Mouse (Mus musculus) CD4-positive, CD25-positive, alpha-beta regulatory T cell, adult 4 months (primary cell): ENCODE data around the gene 9130409I23Rik. TPM values are rescaled to one million over a fixed set of nuclear protein-coding genes. Genes with fewer than 3 reads are reported as not detected.

Experiments used
- ATAC-seq: one replicate; pipeline ENCODE4 v1.8.0; 2017
- polyA plus RNA-seq, 2 experiments: library from polyadenylated mRNA; unstranded; fragments of 100-300 nt; shearing (Covaris generic); gene quantifications; one replicate each; pipeline ENCODE4 v1.2.1; 2017

The 9130409I23Rik gene
- not detected for polyA plus RNA-seq

GRCm38 (mm10) chr1:181050937-181051336 lies at the start of gene 9130409I23Rik:
9130409I23Rik (plus strand) TSS chr1:181051237.
- ATAC-seq: no peak

GRCm38 (mm10) chr1:181001621-181002020 lies 49.4 kb upstream of the 9130409I23Rik start:
- no peak for ATAC-seq

- no peak for ATAC-seq
Measured at GRCm38 (mm10) chr1:181003790-181004189, 47.2 kb upstream of the 9130409I23Rik start.

GRCm38 (mm10) chr1:181005331-181005730 lies 45.7 kb upstream of the 9130409I23Rik start:
- ATAC-seq: no peak

- ATAC-seq: no peak
Measured at GRCm38 (mm10) chr1:181007831-181008230, 43.2 kb upstream of the 9130409I23Rik start.

GRCm38 (mm10) chr1:181008266-181008665 lies 42.8 kb upstream of the 9130409I23Rik start:
- ATAC-seq: no peak

GRCm38 (mm10) chr1:181009011-181009590 lies 41.9 kb upstream of the 9130409I23Rik start:
- no peak for ATAC-seq

- ATAC-seq: no peak
Measured at GRCm38 (mm10) chr1:181009754-181010153, 41.3 kb upstream of the 9130409I23Rik start.

GRCm38 (mm10) chr1:181010171-181010932 lies 40.7 kb upstream of the 9130409I23Rik start:
- no peak for ATAC-seq

- no peak for ATAC-seq
Measured at GRCm38 (mm10) chr1:181011601-181012000, 39.4 kb upstream of the 9130409I23Rik start.

- no peak for ATAC-seq
Measured at GRCm38 (mm10) chr1:181012416-181012815, 38.6 kb upstream of the 9130409I23Rik start.

GRCm38 (mm10) chr1:181013446-181013845 lies 37.6 kb upstream of the 9130409I23Rik start:
- ATAC-seq: no peak

GRCm38 (mm10) chr1:181014731-181015500 lies 36.1 kb upstream of the 9130409I23Rik start:
- peak; percentile 33 for ATAC-seq

- no peak for ATAC-seq
Measured at GRCm38 (mm10) chr1:181015558-181015957, 35.5 kb upstream of the 9130409I23Rik start.

- no peak for ATAC-seq
Measured at GRCm38 (mm10) chr1:181016045-181016444, 35.0 kb upstream of the 9130409I23Rik start.

GRCm38 (mm10) chr1:181016532-181017131 lies 34.4 kb upstream of the 9130409I23Rik start:
- ATAC-seq: peak; percentile 78

- ATAC-seq: peak; percentile 67
Measured at GRCm38 (mm10) chr1:181017212-181017711, 33.8 kb upstream of the 9130409I23Rik start.

GRCm38 (mm10) chr1:181017890-181018420 lies 33.1 kb upstream of the 9130409I23Rik start:
- no peak for ATAC-seq

- no peak for ATAC-seq
Measured at GRCm38 (mm10) chr1:181020756-181021487, 30.1 kb upstream of the 9130409I23Rik start, which contains the start of gene Ephx1. Ephx1 (minus strand) TSS chr1:181020904.

GRCm38 (mm10) chr1:181021488-181021865 lies 29.6 kb upstream of the 9130409I23Rik start:
- no peak for ATAC-seq

GRCm38 (mm10) chr1:181022265-181022664 lies 28.8 kb upstream of the 9130409I23Rik start:
- ATAC-seq: peak; percentile 85
